Mouse (Mus musculus): Measurements from ENCODE around the gene Gm4565. TPM values are rescaled to one million over a fixed set of nuclear protein-coding genes. Genes with fewer than 3 reads are reported as not detected.
"Not testable (repeated sequence)": the region's sequence is repeated elsewhere in the genome, so short reads cannot be mapped to it uniquely, and the experiment has no call there.

Gene Gm4565
- not detected in 2 replicates for polyA plus RNA-seq (2014; fragmentation: Nextera tagmentation; extraction: Ambion mirVana)

DNA sequence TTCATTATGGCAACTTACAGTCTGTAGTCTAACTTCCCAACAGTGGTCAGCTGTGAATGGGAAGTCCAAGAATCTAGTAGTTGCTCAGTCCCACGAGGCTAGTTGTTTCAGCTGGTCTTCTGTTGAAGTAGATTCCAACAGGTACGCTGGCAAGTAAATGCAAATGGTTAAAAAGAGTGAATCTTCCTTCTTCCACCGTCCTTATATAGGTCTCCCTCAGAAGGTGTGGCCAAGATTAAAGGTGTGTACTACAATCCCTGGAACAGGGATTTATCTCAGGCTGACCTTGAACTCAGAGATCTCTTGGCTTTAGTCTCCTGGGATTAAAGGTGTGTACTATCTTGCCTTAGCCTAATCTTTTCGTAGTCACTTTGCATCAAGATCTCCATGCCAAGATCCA lies at the start of gene Gm4565:
TSS of gene Gm4565 (minus strand) at position 101 of the 400 bp plus-strand sequence.
- not testable (repeated sequence) for H3K27me3 ChIP-seq (ENCODE audit: control insufficient read depth, insufficient read depth, low read length); H3K9ac ChIP-seq (replicated peaks; ENCODE audit: low read depth, low read length); H3K9me3 ChIP-seq (ENCODE audit: control insufficient read depth, low read depth, low read length); H3K27ac ChIP-seq (ENCODE audit: low read length); H3K4me1 ChIP-seq (ENCODE audit: control insufficient read depth, insufficient read depth, low read length); H3K4me2 ChIP-seq (replicated peaks; ENCODE audit: low read depth, low read length); ATAC-seq (ENCODE audit: insufficient number of reproducible peaks, insufficient read depth, low FRiP score, low read depth); H3K36me3 ChIP-seq (ENCODE audit: control insufficient read depth, insufficient read depth, low read length); H3K4me3 ChIP-seq (ENCODE audit: low read depth, low read length)
- 39% methylated on average over 2 of the region's 4 CpGs for WGBS

DNA sequence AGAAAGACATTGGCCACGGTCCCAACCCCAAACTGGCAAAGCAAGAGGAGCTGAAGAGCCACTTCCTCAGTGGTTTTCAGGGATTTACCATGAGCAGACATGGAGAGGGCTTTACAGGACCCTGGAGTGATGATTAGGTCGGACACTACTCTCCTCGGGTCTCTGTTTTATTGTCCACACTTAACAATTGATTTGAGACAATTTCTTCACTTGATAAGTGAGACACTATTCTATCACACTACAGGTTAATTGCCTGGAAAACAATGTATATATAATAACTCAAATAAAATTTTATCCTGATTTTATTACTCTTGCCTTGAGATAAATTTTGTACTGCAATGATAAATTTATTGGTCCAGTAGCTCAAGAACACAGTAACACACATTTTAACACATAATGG lies 22.7 kb downstream of the Gm4565 start, which contains the start of gene Gm4201:
TSS of gene Gm4201 (minus strand) at position 101 of the 400 bp plus-strand sequence.
- H3K4me3 ChIP-seq (ENCODE audit: low read depth, low read length); H3K27me3 ChIP-seq (ENCODE audit: control insufficient read depth, insufficient read depth, low read length); ATAC-seq (ENCODE audit: insufficient number of reproducible peaks, insufficient read depth, low FRiP score, low read depth); H3K36me3 ChIP-seq (ENCODE audit: control insufficient read depth, insufficient read depth, low read length); H3K4me2 ChIP-seq (replicated peaks; ENCODE audit: low read depth, low read length); H3K9me3 ChIP-seq (ENCODE audit: control insufficient read depth, low read depth, low read length); H3K27ac ChIP-seq (ENCODE audit: low read length); H3K4me1 ChIP-seq (ENCODE audit: control insufficient read depth, insufficient read depth, low read length); H3K9ac ChIP-seq (replicated peaks; ENCODE audit: low read depth, low read length): not testable (repeated sequence)
- no CpG with 5 or more reads among the region's 3 CpGs for WGBS

GRCm38 (mm10) chr7:22534787-22535186 lies 53.1 kb downstream of the Gm4565 start, which contains the start of gene Gm8677:
Gene Gm8677, minus strand, starts transcription at chr7:22534887.
- H3K27ac ChIP-seq (ENCODE audit: low read length); H3K9me3 ChIP-seq (ENCODE audit: control insufficient read depth, low read depth, low read length); H3K4me3 ChIP-seq (ENCODE audit: low read depth, low read length); H3K9ac ChIP-seq (replicated peaks; ENCODE audit: low read depth, low read length); H3K27me3 ChIP-seq (ENCODE audit: control insufficient read depth, insufficient read depth, low read length); H3K36me3 ChIP-seq (ENCODE audit: control insufficient read depth, insufficient read depth, low read length); ATAC-seq (ENCODE audit: insufficient number of reproducible peaks, insufficient read depth, low FRiP score, low read depth); H3K4me2 ChIP-seq (replicated peaks; ENCODE audit: low read depth, low read length); H3K4me1 ChIP-seq (ENCODE audit: control insufficient read depth, insufficient read depth, low read length): not testable (repeated sequence)
- no CpG with 5 or more reads among the region's 1 CpGs for WGBS

Other genes with a start within 250 kb of the Gm4565 start
- not detected in 2 replicates for gene Gm8660, start 217.1 kb downstream of the Gm4565 start, polyA plus RNA-seq (2014; fragmentation: Nextera tagmentation; extraction: Ambion mirVana)
- gene Vmn1r148, start 174.5 kb downstream of the Gm4565 start, polyA plus RNA-seq (2014; fragmentation: Nextera tagmentation; extraction: Ambion mirVana): not detected in 2 replicates
- gene Vmn1r149, start 149.9 kb downstream of the Gm4565 start, polyA plus RNA-seq (2014; fragmentation: Nextera tagmentation; extraction: Ambion mirVana): not detected in 2 replicates
- not detected in 2 replicates for gene Gm10665, start 124.1 kb downstream of the Gm4565 start, polyA plus RNA-seq (2014; fragmentation: Nextera tagmentation; extraction: Ambion mirVana)
- not detected in 2 replicates for gene Vmn1r151, start 88.4 kb downstream of the Gm4565 start, polyA plus RNA-seq (2014; fragmentation: Nextera tagmentation; extraction: Ambion mirVana)
- gene Vmn1r152, start 65.2 kb downstream of the Gm4565 start, polyA plus RNA-seq (2014; fragmentation: Nextera tagmentation; extraction: Ambion mirVana): not detected in 2 replicates
- gene Gm8677, start 53.2 kb downstream of the Gm4565 start, polyA plus RNA-seq (2014; fragmentation: Nextera tagmentation; extraction: Ambion mirVana): not detected in 2 replicates
- not detected in 2 replicates for gene Gm4201, start 22.8 kb downstream of the Gm4565 start, polyA plus RNA-seq (2014; fragmentation: Nextera tagmentation; extraction: Ambion mirVana)
- gene Vmn1r155, start 69.9 kb upstream of the Gm4565 start, polyA plus RNA-seq (2014; fragmentation: Nextera tagmentation; extraction: Ambion mirVana): not detected in 2 replicates
- gene Gm8693, start 104.2 kb upstream of the Gm4565 start, polyA plus RNA-seq (2014; fragmentation: Nextera tagmentation; extraction: Ambion mirVana): not detected in 2 replicates
- not detected in 2 replicates for gene Gm4567, start 131.6 kb upstream of the Gm4565 start, polyA plus RNA-seq (2014; fragmentation: Nextera tagmentation; extraction: Ambion mirVana)
- gene Vmn1r157, start 173.6 kb upstream of the Gm4565 start, polyA plus RNA-seq (2014; fragmentation: Nextera tagmentation; extraction: Ambion mirVana): not detected in 2 replicates
- not detected in 2 replicates for gene Vmn1r158, start 202.7 kb upstream of the Gm4565 start, polyA plus RNA-seq (2014; fragmentation: Nextera tagmentation; extraction: Ambion mirVana)

Data from stomach, embryonic 14.5 days (tissue).